Mouse (Mus musculus) heart, embryonic 10.5 days (tissue): ENCODE measurements around the gene Ltbp1. TPM values are rescaled to one million over a fixed set of nuclear protein-coding genes. Genes with fewer than 3 reads are reported as not detected.
"Not testable (repeated sequence)": the region's sequence is repeated elsewhere in the genome, so short reads cannot be mapped to it uniquely, and the experiment has no call there.

Experiments
- DNase-seq: peaks from one replicate; pipeline ENCODE4 v3.0.0-alpha.2; 2017; ENCODE audit warnings: low spot score
- H3K27ac ChIP-seq: fragments of 300-500 bp; sonication (generic); 2 replicates; pipeline ENCODE4 v1.5.1; 2016; ENCODE audit warnings: mild to moderate bottlenecking
- H3K27me3 ChIP-seq: fragments of 300-500 bp; sonication (generic); 2 replicates; pipeline ENCODE4 v1.6.1; 2016; ENCODE audit warnings: mild to moderate bottlenecking; ENCODE audit not compliant: poor library complexity, insufficient read depth, severe bottlenecking
- H3K36me3 ChIP-seq: fragments of 300-500 bp; sonication (generic); 2 replicates; pipeline ENCODE4 v1.6.1; 2016; ENCODE audit warnings: mild to moderate bottlenecking, moderate library complexity
- H3K4me1 ChIP-seq: fragments of 300-500 bp; sonication (generic); 2 replicates; pipeline ENCODE4 v1.6.1; 2016; ENCODE audit warnings: mild to moderate bottlenecking
- H3K4me3 ChIP-seq: fragments of 300-500 bp; sonication (generic); 2 replicates; pipeline ENCODE4 v1.5.1; 2016; ENCODE audit warnings: mild to moderate bottlenecking, moderate library complexity
- H3K9me3 ChIP-seq: fragments of 300-500 bp; sonication (generic); 2 replicates; pipeline ENCODE4 v1.6.1; 2016; ENCODE audit warnings: mild to moderate bottlenecking, moderate library complexity
- WGBS: fragments of 180-500 bp; shearing (Covaris S2); methylation state at CpG from one replicate; pipeline ENCODE4 v1.1.7; 2016; 5-methylcytosine and 5-hydroxymethylcytosine counted together
- polyA plus RNA-seq: library from polyadenylated mRNA; unstranded; fragments of >200 nt; fragmentation: Nextera tagmentation; extraction: Ambion mirVana; gene quantifications from 2 replicates; pipeline ENCODE4 v1.2.1, GENCODE M21; 2016

The Ltbp1 gene
- polyA plus RNA-seq, 1 experiment from 2014 or later = 29.7 TPM

GRCm38 (mm10) chr17:75109081-75109716 lies 103.8 kb downstream of the Ltbp1 start:
- Histone ChIP-seq H3K9me3 (no peaks in the 10 kb centered on the region), H3K27me3 (no peaks in the 10 kb centered on the region), H3K4me3 (no peak overlapping the region), H3K36me3 (0 out of 2 replicates have a peak, but pooled peaks cover 2% of the 10 kb centered on the region), H3K4me1 (no peaks in the 10 kb centered on the region), H3K27ac (no peak overlapping the region)
- WGBS = 76% methylated on average over 5 of the region's 5 CpGs
- DNase-seq = no peak

GRCm38 (mm10) chr17:75110252-75111205 lies 105.2 kb downstream of the Ltbp1 start:
- no peaks in the 10 kb centered on the region for H3K4me1 ChIP-seq
- whole genome bisulfite sequencing = 90% methylated on average over 16 of the region's 16 CpGs
- no peaks in the 10 kb centered on the region for H3K27me3 ChIP-seq
- H3K27ac ChIP-seq = no peak overlapping the region
- H3K36me3 ChIP-seq = 0 out of 2 replicates have a peak, but pooled peaks cover 2% of the 10 kb centered on the region
- H3K9me3 ChIP-seq = no peaks in the 10 kb centered on the region
- H3K4me3 ChIP-seq = no peak overlapping the region
- no peak for DNase-seq

- DNase-seq = no peak
- Histone ChIP-seq H3K9me3 (no peaks in the 10 kb centered on the region), H3K27ac (no peak overlapping the region), H3K4me1 (peaks cover 8% of the 10 kb centered on the region), H3K36me3 (0 out of 2 replicates have a peak, but pooled peaks cover 2% of the 10 kb centered on the region), H3K27me3 (no peaks in the 10 kb centered on the region), H3K4me3 (no peak overlapping the region)
- 81% methylated on average over 8 of the region's 8 CpGs for WGBS
Measured at GRCm38 (mm10) chr17:75115594-75115993, 110.2 kb downstream of the Ltbp1 start.

GRCm38 (mm10) chr17:75118896-75119295 lies 113.5 kb downstream of the Ltbp1 start:
- Histone ChIP-seq H3K27me3 (no peaks in the 10 kb centered on the region), H3K9me3 (no peaks in the 10 kb centered on the region), H3K4me3 (no peak overlapping the region), H3K36me3 (no peaks in the 10 kb centered on the region), H3K27ac (no peak overlapping the region), H3K4me1 (peaks cover 15% of the 10 kb centered on the region)
- DNase-seq = no peak
- 86% methylated on average over 3 of the region's 3 CpGs for whole genome bisulfite sequencing

- no peak for DNase-seq
- H3K36me3 ChIP-seq = no peaks in the 10 kb centered on the region
- peaks cover 15% of the 10 kb centered on the region for H3K4me1 ChIP-seq
- H3K27me3 ChIP-seq = no peaks in the 10 kb centered on the region
- H3K9me3 ChIP-seq = no peaks in the 10 kb centered on the region
- H3K27ac ChIP-seq = no peak overlapping the region
- no peak overlapping the region for H3K4me3 ChIP-seq
- 59% methylated on average over 3 of the region's 3 CpGs for WGBS
Measured at GRCm38 (mm10) chr17:75119422-75119821, 114.1 kb downstream of the Ltbp1 start.

- Histone ChIP-seq H3K27me3 (no peaks in the 10 kb centered on the region), H3K4me1 (peaks cover 15% of the 10 kb centered on the region), H3K36me3 (no peaks in the 10 kb centered on the region), H3K27ac (no peak overlapping the region), H3K9me3 (no peaks in the 10 kb centered on the region), H3K4me3 (no peak overlapping the region)
- no peak for DNase-seq
- 73% methylated on average over 6 of the region's 6 CpGs for WGBS
Measured at GRCm38 (mm10) chr17:75120071-75120470, 114.7 kb downstream of the Ltbp1 start.

GRCm38 (mm10) chr17:75122584-75123282 lies 117.4 kb downstream of the Ltbp1 start:
- Histone ChIP-seq H3K27ac (no peak overlapping the region), H3K4me1 (peaks cover 15% of the 10 kb centered on the region), H3K36me3 (no peaks in the 10 kb centered on the region), H3K4me3 (no peak overlapping the region), H3K9me3 (no peaks in the 10 kb centered on the region), H3K27me3 (no peaks in the 10 kb centered on the region)
- no peak for DNase-seq
- 77% methylated on average over 8 of the region's 8 CpGs for WGBS

GRCm38 (mm10) chr17:75128337-75128935 lies 123.1 kb downstream of the Ltbp1 start:
- H3K27ac ChIP-seq = no peak overlapping the region
- H3K9me3 ChIP-seq = no peaks in the 10 kb centered on the region
- no peaks in the 10 kb centered on the region for H3K36me3 ChIP-seq
- no peak for DNase-seq
- no peaks in the 10 kb centered on the region for H3K27me3 ChIP-seq
- H3K4me1 ChIP-seq = peaks cover 3% of the 10 kb centered on the region; the same call in 1 of the 2 replicates
- 61% methylated on average over 8 of the region's 8 CpGs for WGBS
- no peak overlapping the region for H3K4me3 ChIP-seq

- Histone ChIP-seq H3K9me3 (no peaks in the 10 kb centered on the region), H3K27ac (no peak overlapping the region)
- whole genome bisulfite sequencing = 85% methylated on average over 4 of the region's 4 CpGs
Measured at GRCm38 (mm10) chr17:75133983-75134382, 128.6 kb downstream of the Ltbp1 start.

GRCm38 (mm10) chr17:75139731-75140130 lies 134.4 kb downstream of the Ltbp1 start:
- Histone ChIP-seq H3K4me1 (peaks cover 7% of the 10 kb centered on the region; the same call in 1 of the 2 replicates), H3K4me3 (no peak overlapping the region), H3K9me3 (no peaks in the 10 kb centered on the region), H3K36me3 (no peaks in the 10 kb centered on the region), H3K27me3 (no peaks in the 10 kb centered on the region), H3K27ac (no peak overlapping the region)
- DNase-seq = no peak
- 76% methylated on average over 2 of the region's 2 CpGs for WGBS

More at GRCm38 (mm10) chr17:75133983-75134382, 128.6 kb downstream of the Ltbp1 start:
- H3K27me3 ChIP-seq = no peaks in the 10 kb centered on the region
- no peaks in the 10 kb centered on the region for H3K36me3 ChIP-seq
- DNase-seq = no peak
- H3K4me3 ChIP-seq = no peak overlapping the region
- H3K4me1 ChIP-seq = no peaks in the 10 kb centered on the region

- H3K4me3 ChIP-seq, H3K27me3 ChIP-seq, H3K36me3 ChIP-seq, H3K4me1 ChIP-seq, DNase-seq, H3K27ac ChIP-seq, H3K9me3 ChIP-seq: not testable (repeated sequence)
- 55% methylated on average over 7 of the region's 7 CpGs for WGBS
Measured at GRCm38 (mm10) chr17:75142845-75143244, 137.5 kb downstream of the Ltbp1 start.

GRCm38 (mm10) chr17:75143927-75144326 lies 138.6 kb downstream of the Ltbp1 start:
- no peak overlapping the region for H3K4me3 ChIP-seq
- H3K36me3 ChIP-seq = no peaks in the 10 kb centered on the region
- H3K27me3 ChIP-seq = no peaks in the 10 kb centered on the region
- DNase-seq = no peak
- no peak overlapping the region for H3K27ac ChIP-seq
- 69% methylated on average over 6 of the region's 6 CpGs for WGBS
- peaks cover 7% of the 10 kb centered on the region; the same call in 1 of the 2 replicates for H3K4me1 ChIP-seq
- H3K9me3 ChIP-seq = no peaks in the 10 kb centered on the region
